Mouse (Mus musculus) lung, postnatal 0 days (tissue): ENCODE measurements around the gene 1700020N01Rik.

Source experiments
- CTCF ChIP-seq: IDR thresholded peaks from 2 replicates; pipeline ENCODE4 v1.5.1; 2016; ENCODE audit warnings: antibody characterized with exemption, mild to moderate bottlenecking
- EP300 ChIP-seq: IDR thresholded peaks from 2 replicates; pipeline ENCODE4 v1.6.1; 2016; ENCODE audit warnings: antibody characterized with exemption, mild to moderate bottlenecking, control low read depth

DNA sequence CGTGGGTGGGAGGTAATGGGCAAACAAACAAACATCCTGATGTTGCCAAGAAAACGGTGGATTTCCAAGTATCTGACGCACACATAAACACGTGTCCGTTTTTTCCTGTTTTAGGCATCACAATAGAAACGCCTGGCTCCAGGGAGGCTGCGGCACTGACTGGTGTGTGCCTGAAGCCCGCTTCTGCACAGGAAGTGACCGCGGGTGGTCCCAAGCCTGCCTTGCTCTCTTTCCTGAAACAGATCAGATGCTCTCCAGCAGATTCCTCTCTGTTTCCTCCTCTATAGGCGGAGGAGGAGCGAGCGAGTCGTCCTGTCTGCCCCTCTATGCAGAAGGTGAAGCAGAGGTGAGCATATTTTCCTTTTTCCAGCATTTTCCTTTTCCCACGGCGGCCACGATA is 76.0 kb downstream of the 1700020N01Rik start:
- TF ChIP-seq CTCF (no peak), EP300 (peak; percentile 96)
